Mouse (Mus musculus): ENCODE data around the gene Zfp423. TPM values are rescaled to one million over a fixed set of nuclear protein-coding genes. Genes with fewer than 3 reads are reported as not detected.

Gene Zfp423
- total and polyA plus RNA-seq, 3 experiments: not detected

GRCm38 (mm10) chr8:87686026-87686425 lies 273.4 kb downstream of the Zfp423 start:
- Histone ChIP-seq H3K9me3 (replicated peaks; ENCODE audit: insufficient read depth, low read length) (no peaks in the 10 kb centered on the region), H3K27ac (ENCODE audit: control insufficient read depth, low read depth, low read length) (no peak overlapping the region), H3K79me2 (ENCODE audit: control insufficient read depth, insufficient read depth, low read length, poor library complexity) (no peaks in the 10 kb centered on the region), H3K9ac (ENCODE audit: control insufficient read depth, low read depth, low read length, poor library complexity, severe bottlenecking) (no peak overlapping the region), H3K36me3 (ENCODE audit: control insufficient read depth in 1 of 2, insufficient read depth in 2 of 2, low read length in 2 of 2) (no peaks in the 10 kb centered on the region), H3K4me3 (ENCODE audit: control insufficient read depth in 1 of 2, insufficient read depth in 1 of 2, low read depth in 2 of 2, low read length in 2 of 2) (no peak overlapping the region), H3K27me3 (ENCODE audit: control insufficient read depth in 1 of 2, insufficient read depth in 2 of 2, low read length in 2 of 2) (no peaks in the 10 kb centered on the region), H3K4me1 (ENCODE audit: control insufficient read depth in 1 of 2, insufficient read depth in 2 of 2, low read length in 2 of 2) (no peaks in the 10 kb centered on the region)
- no peak for DNase-seq (ENCODE audit: low read depth, low spot score)
- TF ChIP-seq RAD21 (IDR thresholded peaks at IDR 0.05; ENCODE audit: low read depth, low read length) (no peak), USF1 (IDR thresholded peaks at IDR 0.05; ENCODE audit: low read depth, low read length) (no peak), TCF12 (IDR thresholded peaks at IDR 0.05; ENCODE audit: low read depth, low read length) (no peak), ETS1 (IDR thresholded peaks at IDR 0.05; ENCODE audit: low read depth, low read length) (no peak), JUND (IDR thresholded peaks at IDR 0.05; ENCODE audit: low read depth, low read length) (no peak), MAX (IDR thresholded peaks at IDR 0.05; ENCODE audit: low read length) (no peak), USF2 (IDR thresholded peaks at IDR 0.05; ENCODE audit: borderline replicate concordance in 1 of 2, insufficient read depth in 1 of 2, low read depth in 1 of 2, low read length in 2 of 2) (no peak), RCOR1 (IDR thresholded peaks at IDR 0.05; ENCODE audit: low read depth, low read length) (no peak), TAL1 (IDR thresholded peaks at IDR 0.05; ENCODE audit: low read length) (no peak), E2F4 (IDR thresholded peaks at IDR 0.05; ENCODE audit: borderline replicate concordance, low read depth, low read length) (no peak), CTCF (IDR thresholded peaks at IDR 0.05 in 2 of 3, conservative IDR thresholded peaks at IDR 0.05 in 1 of 3; ENCODE audit: control insufficient read depth in 1 of 3, insufficient read depth in 1 of 3, low read depth in 2 of 3, low read length in 3 of 3, poor library complexity in 1 of 3, severe bottlenecking in 1 of 3) (no peak), SIN3A (IDR thresholded peaks at IDR 0.05; ENCODE audit: low read length) (no peak), ZC3H11A (IDR thresholded peaks at IDR 0.05; ENCODE audit: low read depth, low read length) (no peak), GABPA (IDR thresholded peaks at IDR 0.05; ENCODE audit: low read depth, low read length) (no peak), CHD2 (IDR thresholded peaks at IDR 0.05; ENCODE audit: low read length) (no peak), ZNF384 (IDR thresholded peaks at IDR 0.05; ENCODE audit: low read depth, low read length) (no peak), MXI1 (IDR thresholded peaks at IDR 0.05; ENCODE audit: low read depth, low read length) (no peak), UBTF (IDR thresholded peaks at IDR 0.05; ENCODE audit: borderline replicate concordance, insufficient read depth, low read depth, low read length) (no peak), ZKSCAN1 (IDR thresholded peaks at IDR 0.05; ENCODE audit: low read depth, low read length) (no peak)

GRCm38 (mm10) chr8:87685392-87685791 lies 274.0 kb downstream of the Zfp423 start:
- Histone ChIP-seq H3K27me3 (ENCODE audit: control insufficient read depth in 1 of 2, insufficient read depth in 2 of 2, low read length in 2 of 2) (no peaks in the 10 kb centered on the region), H3K9me3 (replicated peaks; ENCODE audit: insufficient read depth, low read length) (no peaks in the 10 kb centered on the region), H3K9ac (ENCODE audit: control insufficient read depth, low read depth, low read length, poor library complexity, severe bottlenecking) (no peak overlapping the region), H3K27ac (ENCODE audit: control insufficient read depth, low read depth, low read length) (no peak overlapping the region), H3K79me2 (ENCODE audit: control insufficient read depth, insufficient read depth, low read length, poor library complexity) (no peaks in the 10 kb centered on the region), H3K4me1 (ENCODE audit: control insufficient read depth in 1 of 2, insufficient read depth in 2 of 2, low read length in 2 of 2) (no peaks in the 10 kb centered on the region), H3K36me3 (ENCODE audit: control insufficient read depth in 1 of 2, insufficient read depth in 2 of 2, low read length in 2 of 2) (no peaks in the 10 kb centered on the region), H3K4me3 (ENCODE audit: control insufficient read depth in 1 of 2, insufficient read depth in 1 of 2, low read depth in 2 of 2, low read length in 2 of 2) (no peak overlapping the region)
- no peak for TF ChIP-seq EP300 (IDR thresholded peaks at IDR 0.05; ENCODE audit: low read depth in 1 of 2, low read length in 2 of 2)
- TF ChIP-seq USF1 (IDR thresholded peaks at IDR 0.05; ENCODE audit: low read depth, low read length): no peak
- no peak for TF ChIP-seq E2F4 (IDR thresholded peaks at IDR 0.05; ENCODE audit: borderline replicate concordance, low read depth, low read length)
- no peak for TF ChIP-seq USF2 (IDR thresholded peaks at IDR 0.05; ENCODE audit: borderline replicate concordance in 1 of 2, insufficient read depth in 1 of 2, low read depth in 1 of 2, low read length in 2 of 2)
- TF ChIP-seq RAD21 (IDR thresholded peaks at IDR 0.05; ENCODE audit: low read depth, low read length): no peak
- no peak for TF ChIP-seq MYC (IDR thresholded peaks at IDR 0.05; ENCODE audit: low read depth, low read length)
- no peak for TF ChIP-seq UBTF (IDR thresholded peaks at IDR 0.05; ENCODE audit: borderline replicate concordance, insufficient read depth, low read depth, low read length)
- no peak for TF ChIP-seq POLR2AphosphoS5 (IDR thresholded peaks at IDR 0.05; ENCODE audit: borderline replicate concordance, low read depth, low read length)
- no peak for TF ChIP-seq ZNF384 (IDR thresholded peaks at IDR 0.05; ENCODE audit: low read depth, low read length)
- DNase-seq (ENCODE audit: low read depth, low spot score): no peak
